Mouse (Mus musculus) forebrain, embryonic 13.5 days (tissue): ENCODE results near the gene Gm21627. TPM values are rescaled to one million over a fixed set of nuclear protein-coding genes. Genes with fewer than 3 reads are reported as not detected.
"Not testable (repeated sequence)": the region's sequence is repeated elsewhere in the genome, so short reads cannot be mapped to it uniquely, and the experiment has no call there.

ENCODE experiments used
- ATAC-seq: fragments of 200-750 bp; cut with Nextera tagmentation; 2 replicates; pipeline ENCODE4 v1.8.0; 2017
- H3K27ac ChIP-seq: fragments of 300-500 bp; sonication (generic); 2 replicates; pipeline ENCODE4 v1.5.1; 2015; ENCODE audit warnings: inconsistent platforms, mild to moderate bottlenecking, moderate library complexity
- H3K27me3 ChIP-seq: fragments of 300-500 bp; sonication (generic); 2 replicates; pipeline ENCODE4 v1.6.1; 2015; ENCODE audit warnings: mild to moderate bottlenecking, inconsistent platforms
- H3K36me3 ChIP-seq: fragments of 300-500 bp; sonication (generic); 2 replicates; pipeline ENCODE4 v1.6.1; 2015; ENCODE audit warnings: mild to moderate bottlenecking, inconsistent platforms; ENCODE audit not compliant: poor library complexity, severe bottlenecking
- H3K4me1 ChIP-seq: fragments of 300-500 bp; sonication (generic); 2 replicates; pipeline ENCODE4 v1.6.1; 2015; ENCODE audit warnings: inconsistent platforms
- H3K4me2 ChIP-seq: fragments of 300-500 bp; sonication (generic); 2 replicates; pipeline ENCODE4 v1.6.1; 2015; ENCODE audit warnings: inconsistent platforms, mild to moderate bottlenecking, moderate library complexity
- H3K4me3 ChIP-seq: fragments of 300-500 bp; sonication (generic); 2 replicates; pipeline ENCODE4 v1.5.1; 2015; ENCODE audit warnings: mild to moderate bottlenecking, inconsistent platforms
- H3K9ac ChIP-seq: fragments of 300-500 bp; sonication (generic); 2 replicates; pipeline ENCODE4 v1.6.1; 2015; ENCODE audit warnings: mild to moderate bottlenecking, inconsistent platforms
- H3K9me3 ChIP-seq: fragments of 300-500 bp; sonication (generic); replicated peaks from 2 replicates; pipeline ENCODE4 v1.6.1; 2016; ENCODE audit warnings: inconsistent platforms
- whole genome bisulfite sequencing: fragments of 180-500 bp; shearing (Covaris S2); methylation state at CpG from one replicate; pipeline ENCODE4 v1.1.7; 2015; 5-methylcytosine and 5-hydroxymethylcytosine counted together
- polyA plus RNA-seq: library from polyadenylated mRNA; unstranded; fragments of >200 nt; fragmentation: Nextera tagmentation; extraction: Ambion mirVana; gene quantifications from 2 replicates; pipeline ENCODE4 v1.2.1, GENCODE M21; 2015

The Gm21627 gene
- not detected in 2 replicates for polyA plus RNA-seq

- not testable (repeated sequence) for ATAC-seq, H3K9me3 ChIP-seq, H3K9ac ChIP-seq, H3K36me3 ChIP-seq, H3K4me1 ChIP-seq, H3K4me2 ChIP-seq, H3K4me3 ChIP-seq, H3K27ac ChIP-seq, H3K27me3 ChIP-seq
- no CpG with 5 or more reads among the region's 6 CpGs for WGBS
Observed at GRCm38 (mm10) chrY:63228127-63228526, at the start of gene Gm21627. TSS of gene Gm21627 (plus strand) at chrY:63228427.
